Mouse (Mus musculus) liver, adult (tissue): ENCODE results near the gene Hnrnpul1.

ENCODE experiments used
- GATA4 ChIP-seq: IDR thresholded peaks from 2 replicates; pipeline ENCODE4 v1.6.1; 2014; ENCODE audit warnings: mild to moderate bottlenecking, low read length; ENCODE audit not compliant: insufficient replicate concordance

Hnrnpul1 gene

GRCm38 (mm10) chr7:25753076-25753475, 1.5 kb downstream of the Hnrnpul1 start:
- TF ChIP-seq GATA4, result no peak

DNA sequence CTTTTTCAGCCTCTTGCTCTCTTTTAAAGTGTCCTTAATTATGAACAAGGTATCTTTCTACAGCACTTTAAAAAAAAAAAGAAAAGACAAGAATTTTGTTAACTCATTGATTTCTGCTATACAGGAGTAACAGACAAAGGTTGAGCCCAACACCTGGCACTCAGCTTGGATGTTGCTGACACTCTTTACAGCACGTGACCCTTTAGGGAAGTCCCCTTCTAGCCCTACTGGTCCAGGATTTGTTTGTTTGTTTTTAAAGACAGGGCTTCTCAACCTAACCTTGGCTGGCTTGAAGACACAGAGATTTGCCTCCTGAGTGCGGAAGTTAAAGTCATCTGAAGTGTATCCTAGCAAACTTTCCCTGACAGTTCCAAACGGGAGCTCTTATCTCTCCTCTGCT, 7.7 kb downstream of the Hnrnpul1 start:
- no peak for TF ChIP-seq GATA4

DNA sequence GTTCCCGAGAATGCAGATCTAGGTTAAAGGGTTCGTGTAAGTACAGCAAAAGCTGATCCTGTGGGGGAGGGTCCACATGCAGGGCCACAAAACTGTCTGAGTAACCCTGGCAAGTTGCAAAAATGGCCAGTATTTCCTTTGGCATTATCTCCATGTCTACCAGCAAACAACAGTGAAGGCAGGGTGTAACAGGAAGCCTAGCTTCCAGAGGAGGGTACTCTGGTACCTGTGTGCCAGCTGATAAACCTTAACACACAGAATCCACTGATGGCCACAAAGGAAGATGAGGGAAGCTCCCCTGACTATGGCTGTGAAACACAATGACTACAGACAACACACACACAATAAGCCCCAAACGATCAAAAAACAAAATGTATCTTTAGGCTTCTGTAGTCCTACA, 16.3 kb downstream of the Hnrnpul1 start:
- no peak for TF ChIP-seq GATA4

- no peak for TF ChIP-seq GATA4
Observed at GRCm38 (mm10) chr7:25736920-25737319, 17.6 kb downstream of the Hnrnpul1 start.

DNA sequence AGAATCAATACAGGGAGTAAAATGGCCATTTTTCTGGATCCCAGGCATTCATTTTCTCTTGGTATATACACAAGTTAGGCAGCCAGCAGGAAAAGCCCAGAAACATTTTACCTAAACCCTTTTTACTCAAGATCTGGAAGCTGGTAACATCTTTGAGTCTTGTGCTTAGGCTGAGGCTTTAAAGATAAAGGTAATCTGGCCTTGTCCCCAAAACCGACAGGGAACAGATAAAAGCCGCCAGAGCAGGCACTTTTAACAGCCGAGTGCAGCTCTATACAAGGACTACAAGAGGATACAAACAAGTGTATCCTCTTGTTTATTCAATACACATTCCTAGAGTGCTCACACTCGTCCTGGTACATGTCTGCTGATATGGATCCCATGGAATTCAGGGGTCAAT, 19.6 kb downstream of the Hnrnpul1 start:
- TF ChIP-seq GATA4, result no peak

GRCm38 (mm10) chr7:25731294-25732055, 23.1 kb downstream of the Hnrnpul1 start:
- no peak for TF ChIP-seq GATA4

DNA sequence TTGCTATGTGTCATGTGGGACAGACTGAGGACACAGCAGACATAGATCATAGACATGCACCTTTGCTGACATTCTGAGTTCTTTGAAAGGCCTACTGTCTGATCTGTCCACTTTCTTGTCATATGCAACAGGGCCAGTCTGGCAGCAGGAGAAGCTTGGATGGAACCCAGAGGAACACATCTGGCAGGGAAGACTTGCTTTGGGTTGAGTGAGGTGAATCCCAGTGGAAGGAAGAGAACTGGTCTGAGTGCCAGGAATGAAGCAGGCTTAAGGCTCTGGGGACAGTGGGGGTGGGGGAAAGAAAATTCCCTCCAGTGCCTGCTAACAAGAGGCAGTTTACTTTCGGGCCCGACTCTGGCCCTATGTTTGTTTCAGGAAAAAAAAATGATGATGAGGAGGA, 24.7 kb downstream of the Hnrnpul1 start:
- TF ChIP-seq GATA4, result no peak

- no peak for TF ChIP-seq GATA4
Observed at GRCm38 (mm10) chr7:25729396-25729795, 25.2 kb downstream of the Hnrnpul1 start.

GRCm38 (mm10) chr7:25727800-25728199, 26.8 kb downstream of the Hnrnpul1 start:
- no peak for TF ChIP-seq GATA4

GRCm38 (mm10) chr7:25725886-25726285, 28.7 kb downstream of the Hnrnpul1 start:
- TF ChIP-seq GATA4, result no peak

DNA sequence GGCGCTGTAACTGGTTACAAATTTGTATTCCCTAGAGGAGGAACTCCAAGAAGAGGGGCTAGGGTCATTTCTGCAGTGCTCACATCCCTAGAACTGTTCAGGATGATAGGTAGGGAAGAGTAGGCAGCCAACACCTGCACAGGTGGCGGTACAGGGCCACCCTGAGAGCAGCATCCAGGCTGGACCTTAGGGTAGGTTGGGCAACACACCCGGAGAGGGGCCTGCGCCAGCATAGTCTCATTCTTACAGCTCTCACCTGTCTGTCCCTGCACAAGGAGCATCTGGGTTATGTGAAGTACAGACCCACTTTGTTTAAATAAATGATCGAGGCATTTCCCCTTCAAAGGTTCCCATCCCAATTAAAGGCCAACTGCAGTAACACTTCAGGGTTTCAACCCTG, 33.8 kb downstream of the Hnrnpul1 start:
- no peak for TF ChIP-seq GATA4

DNA sequence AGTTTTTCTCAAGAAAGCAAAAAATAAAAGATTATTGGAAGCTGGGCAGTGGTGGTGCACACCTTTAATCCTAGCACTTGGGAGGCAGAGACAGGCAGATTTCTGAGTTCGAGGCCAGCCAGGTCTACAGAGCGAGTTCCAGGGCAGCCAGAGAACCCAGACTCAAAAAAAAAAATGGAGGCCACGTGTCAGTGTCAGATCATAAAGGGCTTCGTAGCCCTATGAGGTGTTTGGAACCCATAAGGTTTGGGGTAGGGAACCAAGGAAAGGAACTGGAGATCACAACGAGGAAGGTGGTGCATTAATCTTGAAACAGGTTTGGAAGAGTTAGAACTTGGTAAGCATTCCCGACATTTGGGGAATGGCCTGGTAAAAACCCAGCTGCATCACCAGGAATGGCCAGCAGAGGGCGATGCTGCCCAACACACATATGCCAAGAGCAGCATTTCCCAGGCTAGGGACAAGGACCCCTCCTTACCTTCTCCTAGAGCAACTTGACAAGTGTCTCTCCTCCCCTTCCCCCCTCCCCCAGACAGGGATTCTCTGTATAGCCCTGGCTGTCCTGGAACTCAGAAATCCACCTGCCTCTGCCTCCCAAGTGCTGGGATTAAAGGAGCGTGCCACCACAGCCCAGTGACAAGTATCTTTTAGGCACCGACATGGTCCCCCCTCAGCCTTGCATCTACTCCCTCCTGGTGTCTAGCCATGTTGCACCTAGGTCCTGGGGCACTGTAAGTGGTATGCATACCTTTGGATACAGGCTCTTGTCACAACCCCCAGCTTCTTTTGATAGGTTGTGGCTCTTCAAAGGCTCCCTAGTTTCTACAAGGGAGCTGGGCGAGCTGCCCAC, 34.6 kb downstream of the Hnrnpul1 start:
- no peak for TF ChIP-seq GATA4

DNA sequence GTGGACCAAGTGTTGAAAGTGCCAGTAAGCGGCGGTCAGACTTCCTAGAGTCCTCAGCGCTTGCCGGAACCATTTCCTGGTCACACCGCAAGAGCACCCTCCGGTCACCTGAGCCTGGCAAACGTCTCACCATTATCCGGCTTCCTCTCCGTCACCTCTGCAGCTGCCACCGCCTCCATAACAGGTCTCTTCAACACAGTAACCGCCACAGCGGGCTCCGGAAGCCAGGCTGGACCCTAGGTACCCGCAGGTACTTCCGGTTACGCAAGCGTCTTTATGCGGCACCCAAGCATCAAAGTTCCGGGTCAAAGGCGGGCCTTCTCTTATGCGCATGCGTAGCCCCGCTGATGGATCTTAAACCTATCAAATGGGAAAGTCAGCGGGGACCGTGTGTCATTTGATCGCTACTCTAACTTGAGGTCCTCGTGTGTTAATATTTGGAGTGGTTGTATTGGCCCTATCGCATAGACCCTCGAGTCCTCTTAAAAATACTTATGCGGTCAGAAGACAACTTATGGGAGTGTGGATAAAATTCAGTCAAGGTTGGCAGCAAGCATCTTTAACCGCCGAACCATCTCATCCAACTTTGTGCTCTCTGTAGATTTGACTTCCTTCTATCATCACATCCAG, 35.7 kb downstream of the Hnrnpul1 start, which contains the start of gene Ccdc97:
Gene Ccdc97, minus strand, starts transcription at position 301 of the 630 bp plus-strand sequence.
- no peak for TF ChIP-seq GATA4

GRCm38 (mm10) chr7:25717478-25717877, 37.1 kb downstream of the Hnrnpul1 start:
- TF ChIP-seq GATA4, result no peak

- TF ChIP-seq GATA4, result no peak
Observed at GRCm38 (mm10) chr7:25715731-25716271, 38.8 kb downstream of the Hnrnpul1 start.

- TF ChIP-seq GATA4, result no peak
Observed at GRCm38 (mm10) chr7:25714581-25714980, 40.0 kb downstream of the Hnrnpul1 start.

DNA sequence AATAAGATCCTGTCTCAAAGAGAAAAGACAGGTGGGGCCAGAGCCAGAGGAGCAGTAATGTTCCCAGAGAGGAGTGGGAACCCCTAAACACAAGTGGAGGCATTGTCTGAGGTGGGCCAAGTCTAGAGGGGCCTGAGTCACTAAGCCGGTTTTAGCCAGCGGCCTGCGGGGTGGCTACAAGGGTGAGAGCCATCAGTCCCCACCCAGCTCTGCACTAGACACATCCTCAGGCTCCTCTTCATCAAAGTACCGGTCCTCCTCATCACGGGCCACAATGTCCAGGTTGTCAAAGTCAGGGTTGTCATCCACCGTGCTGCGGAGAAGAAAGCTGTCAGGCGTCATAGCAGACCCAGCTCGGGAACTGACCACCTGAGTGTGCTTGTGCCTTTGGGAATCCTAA, 41.8 kb downstream of the Hnrnpul1 start:
- no peak for TF ChIP-seq GATA4
